Mouse (Mus musculus) olfactory bulb, adult 2 months (tissue): Measurements from ENCODE around the gene Adgrf3.

Experiments
- CTCF ChIP-seq: fragments of 200-500 bp; IDR thresholded peaks from 2 replicates; pipeline ENCODE4 v1.5.1; 2012; ENCODE audit warnings: low read depth, mild to moderate bottlenecking, low read length, moderate library complexity; ENCODE audit not compliant: insufficient read depth
- POLR2A ChIP-seq: fragments of 200-500 bp; IDR thresholded peaks from 2 replicates; pipeline ENCODE4 v1.6.1; 2012; ENCODE audit warnings: mild to moderate bottlenecking, low read depth, low read length, moderate library complexity; ENCODE audit not compliant: insufficient read depth

- TF ChIP-seq POLR2A, result no peak
- TF ChIP-seq CTCF, result no peak
These were observed 1.1 kb downstream of the Adgrf3 start for GRCm38 (mm10) chr5:30204441-30204840.
